Mouse (Mus musculus) spleen, postnatal 14 days (tissue): Measurements from ENCODE around the gene Eif3d.

Experiments
- DNase-seq, 2 experiments: peaks; one replicate each; pipeline ENCODE4 v3.0.0; 2021 to 2022; ENCODE audit warnings: low spot score in 2 of 2

Gene Eif3d

DNA sequence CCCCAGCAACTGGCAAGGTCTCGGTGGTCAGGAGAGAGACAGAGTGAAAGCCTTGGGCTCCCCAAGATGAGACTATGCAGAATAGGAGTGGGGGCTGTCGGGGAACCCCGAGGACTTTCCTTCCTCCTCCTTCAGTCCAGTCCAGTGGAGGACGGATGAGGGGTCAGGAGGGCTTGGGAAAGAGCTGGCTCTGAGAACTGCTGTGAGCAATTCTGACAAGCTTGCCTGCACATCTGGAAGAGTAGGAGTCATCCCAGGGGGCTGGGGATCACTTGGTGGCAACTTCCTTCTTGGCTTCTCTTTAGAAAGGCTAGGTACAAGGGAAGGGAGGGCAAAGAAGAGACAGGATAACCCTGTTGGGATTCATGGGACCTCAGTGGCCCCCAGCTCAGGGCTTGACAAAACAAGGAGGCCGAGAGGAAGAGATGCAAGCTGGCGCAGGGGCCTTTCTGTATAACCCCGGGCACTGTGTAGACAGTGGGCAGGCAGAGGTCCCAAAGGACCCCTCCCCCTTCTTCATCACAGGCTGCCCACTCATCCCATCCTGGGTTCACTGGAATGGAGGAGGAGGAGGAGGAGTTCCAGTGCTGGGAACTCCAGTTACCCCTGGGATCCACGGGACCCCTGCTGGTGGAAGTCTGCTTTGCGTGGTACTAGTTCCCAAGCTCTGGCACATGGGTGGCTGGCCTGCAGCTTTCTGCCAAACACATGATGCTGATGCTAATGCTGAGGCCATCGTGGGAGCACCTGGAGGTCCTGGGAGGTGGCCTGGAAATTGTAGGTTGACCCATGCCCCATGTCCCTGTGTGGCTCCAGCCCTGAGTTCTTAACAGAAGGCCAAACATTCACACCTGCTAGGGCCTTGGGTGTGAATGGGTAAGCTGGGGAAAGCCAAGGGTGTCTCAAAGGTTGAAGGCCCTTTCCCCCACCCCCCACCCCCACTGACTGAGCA is 49.8 kb downstream of the Eif3d start:
- no peak for DNase-seq

DNA sequence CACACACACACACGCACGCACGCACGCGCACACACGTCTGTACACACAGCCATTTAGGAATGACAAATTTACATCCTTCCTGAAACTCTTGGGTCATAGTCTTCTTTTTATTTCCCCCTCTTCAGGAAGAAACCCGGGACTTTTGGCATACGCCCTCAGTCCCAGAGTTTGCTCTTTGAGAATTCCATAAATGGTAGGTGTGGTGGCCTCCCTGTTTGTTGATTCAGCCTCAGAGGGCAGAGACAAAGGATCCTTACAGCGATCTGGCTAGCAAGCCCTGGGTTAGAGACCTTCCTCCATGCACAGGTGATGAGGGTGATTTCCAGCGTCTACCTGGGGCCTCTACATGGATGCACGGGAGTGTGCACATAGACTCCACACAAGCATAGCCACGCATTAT is 51.2 kb downstream of the Eif3d start:
- no peak for DNase-seq

GRCm38 (mm10) chr15:77916851-77917544 is 53.6 kb downstream of the Eif3d start:
- DNase-seq: peak; percentile 70 to 83

GRCm38 (mm10) chr15:77915287-77915686 is 55.3 kb downstream of the Eif3d start:
- DNase-seq: no peak

DNA sequence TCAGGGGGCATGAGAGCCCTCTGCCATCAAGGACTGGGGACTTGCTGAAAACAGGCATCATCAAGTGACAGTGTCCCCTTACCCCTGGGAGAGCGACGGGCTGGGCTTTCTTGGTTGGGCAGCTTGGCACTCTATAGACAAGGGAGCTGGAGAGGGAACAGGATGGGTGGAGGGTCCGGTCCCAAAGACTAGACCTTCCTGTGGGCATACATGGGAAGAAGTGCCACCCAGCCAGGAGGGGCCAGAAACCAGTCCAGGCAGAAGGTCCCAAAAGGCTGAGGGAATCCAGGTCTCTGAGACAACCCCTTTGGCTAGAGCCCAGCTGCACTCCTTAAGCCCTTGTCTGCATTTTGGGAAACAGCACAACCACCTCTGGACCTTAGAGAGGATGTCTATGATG is 56.1 kb downstream of the Eif3d start:
- DNase-seq: no peak

DNA sequence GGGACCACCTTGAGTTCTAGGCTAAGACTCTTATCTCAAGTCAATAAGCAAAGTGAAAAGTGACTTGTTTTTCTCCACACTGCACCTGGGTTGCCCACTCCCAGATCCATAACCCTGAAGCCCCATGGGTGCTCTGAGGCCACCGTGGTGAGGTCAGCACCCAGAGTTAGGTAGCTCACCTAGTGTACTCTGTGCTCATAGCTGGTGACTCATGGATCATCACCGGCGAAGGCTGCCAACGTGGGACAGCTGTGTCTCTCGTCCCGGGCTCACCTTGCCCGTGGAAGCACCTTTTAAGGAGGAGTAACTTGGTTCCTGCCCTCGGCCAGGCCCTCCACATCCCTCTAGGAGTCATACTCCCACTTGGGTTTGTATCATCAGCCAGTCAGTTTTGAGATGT is 57.6 kb downstream of the Eif3d start:
- no peak for DNase-seq

- no peak for DNase-seq
These were observed 58.0 kb downstream of the Eif3d start for GRCm38 (mm10) chr15:77912585-77912984.

GRCm38 (mm10) chr15:77912048-77912447 is 58.6 kb downstream of the Eif3d start:
- DNase-seq: no peak

- DNase-seq: no peak
These were observed 59.5 kb downstream of the Eif3d start for GRCm38 (mm10) chr15:77911065-77911464.
